10 mouse cellular contexts compared by ENCODE assay signal in the genomic region with DNA sequence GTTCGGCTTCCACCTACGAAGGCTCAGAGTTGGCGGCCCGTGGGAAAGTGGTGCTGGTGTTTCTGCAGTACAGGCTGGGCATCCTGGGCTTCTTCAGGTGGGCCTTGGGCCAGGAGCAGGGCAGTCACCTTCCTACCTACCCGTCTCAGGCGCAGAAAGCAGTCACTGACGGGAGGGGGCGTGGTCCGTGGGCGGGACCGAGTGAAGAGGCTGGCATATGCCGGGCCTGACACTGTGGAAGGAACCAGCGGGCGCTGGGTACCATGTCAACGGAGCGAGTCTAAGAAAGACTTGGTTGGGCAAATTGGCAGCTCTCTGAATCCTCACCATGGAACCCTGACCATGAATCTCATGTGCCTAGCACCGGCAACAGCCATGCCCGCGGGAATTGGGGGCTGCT. TPM values are rescaled to one million over a fixed set of nuclear protein-coding genes. Genes with fewer than 3 reads are reported as not detected.
DNase-seq lines count a peak whose midpoint lies in the region; ATAC-seq lines count a peak whose summit lies in the region.
"Had no signal": no experiment of that assay in that cellular context is flagged by ENCODE, and none has a peak within 500 bp of the region (broad histone marks: within the 10 kb centered on the region; RNA-seq: fewer than 3 reads in every experiment).

No protein-coding gene starts in this region.

- no peaks in the 10 kb centered on the region for H3K36me3 ChIP-seq in kidney, embryonic 15.5 days
- H3K36me3 ChIP-seq in kidney, embryonic 14.5 days (ENCODE audit: control insufficient read depth, insufficient read depth, low read length) = no peaks in the 10 kb centered on the region

- no peak for ATAC-seq in kidney, embryonic 15.5 days (replicated peaks; ENCODE audit: low FRiP score)
- no peak for ATAC-seq in kidney, embryonic 14.5 days (ENCODE audit: low FRiP score, low TSS enrichment)
- ATAC-seq in hematopoietic stem cell, adult 5-6 weeks (replicated peaks in 1 of 2; ENCODE audit: insufficient read depth in 1 of 2, low FRiP score in 2 of 2, low TSS enrichment in 1 of 2, low read depth in 1 of 2, poor library complexity in 2 of 2, severe bottlenecking in 2 of 2) = peak; percentile 43 to 56; a peak in 1 of 4 replicates
- 0 out of 2 replicates have a peak, but pooled peaks have one; percentile 38 for ATAC-seq in megakaryocyte, adult 5-6 weeks (ENCODE audit: poor library complexity, severe bottlenecking)

- H3K27me3 ChIP-seq in kidney, embryonic 15.5 days = no peaks in the 10 kb centered on the region
- no peaks in the 10 kb centered on the region for H3K27me3 ChIP-seq in kidney, embryonic 14.5 days (ENCODE audit: control insufficient read depth, insufficient read depth, low read length)

- no peak overlapping the region for H3K27ac ChIP-seq in kidney, embryonic 15.5 days
- no peak overlapping the region for H3K27ac ChIP-seq in kidney, embryonic 14.5 days (ENCODE audit: low read depth, low read length)
- H3K27ac ChIP-seq: left cerebral cortex, adult 2 months had no signal

- DNase-seq in ZHBTc4 (ENCODE audit: low read depth, low spot score) = peak; percentile 63
- no peak for DNase-seq in left cerebral cortex, adult 8-10 months (ENCODE audit: low spot score in 2 of 2)
- no peak for DNase-seq in layer of hippocampus, postnatal 36 days
- DNase-seq: gastrocnemius, postnatal 14 days had no signal

- 0 out of 2 replicates have a peak, but pooled peaks cover 3% of the 10 kb centered on the region for H3K4me1 ChIP-seq in kidney, embryonic 15.5 days
- H3K4me1 ChIP-seq in kidney, embryonic 14.5 days (ENCODE audit: control insufficient read depth, insufficient read depth, low read length) = no peaks in the 10 kb centered on the region

- peak overlapping the region; percentile 35 for H3K4me2 ChIP-seq in kidney, embryonic 15.5 days
- H3K4me2 ChIP-seq in kidney, embryonic 14.5 days (replicated peaks; ENCODE audit: low read depth, low read length) = no peak overlapping the region

- H3K4me3 ChIP-seq in kidney, embryonic 15.5 days (replicated peaks) = no peak overlapping the region; the same call in 1 of the 2 replicates
- no peak overlapping the region for H3K4me3 ChIP-seq in kidney, embryonic 14.5 days (ENCODE audit: low read length)
- H3K4me3 ChIP-seq: left cerebral cortex, adult 2 months; myocyte had no signal

- no peak overlapping the region for H3K9ac ChIP-seq in kidney, embryonic 15.5 days
- H3K9ac ChIP-seq in kidney, embryonic 14.5 days (ENCODE audit: low read depth, low read length) = no peak overlapping the region

- WGBS in kidney, embryonic 15.5 days = 39% methylated on average over 19 of the region's 19 CpGs
- WGBS in kidney, embryonic 14.5 days = 32% methylated on average over 19 of the region's 19 CpGs

- no peaks in the 10 kb centered on the region for H3K9me3 ChIP-seq in kidney, embryonic 15.5 days (replicated peaks)
- no peaks in the 10 kb centered on the region for H3K9me3 ChIP-seq in kidney, embryonic 14.5 days (ENCODE audit: control insufficient read depth, low read length)

RNA-seq across cellular contexts. Expression of a gene that starts 10.8 kb away (rescaled TPM):
- not detected in 2 replicates for polyA plus RNA-seq in kidney, embryonic 15.5 days (2015; fragmentation: Nextera tagmentation; extraction: Ambion mirVana)
- not detected in 2 replicates for polyA plus RNA-seq in kidney, embryonic 14.5 days (2014; fragmentation: Nextera tagmentation; extraction: Ambion mirVana)
- not detected in 2 replicates for total RNA-seq in hematopoietic stem cell, adult 5-6 weeks (2017)
- not detected in 2 replicates for total RNA-seq in megakaryocyte, adult 5-6 weeks (2015)
- not detected in 2 replicates for total RNA-seq in megakaryocyte, adult 5-6 weeks (2017)
- not detected for total RNA-seq in left cerebral cortex, adult 8-10 months (2022)
- not detected for total RNA-seq in layer of hippocampus, postnatal 36 days (2021)
- total RNA-seq: gastrocnemius, postnatal 14 days; left cerebral cortex, adult 2 months had no signal
- polyA plus RNA-seq: myocyte had no signal

RNA-seq across cellular contexts. Expression of a gene that starts 28.1 kb away (rescaled TPM):
- polyA plus RNA-seq in kidney, embryonic 15.5 days (2015; fragmentation: Nextera tagmentation; extraction: Ambion mirVana) = 67.7 and 73.2 TPM in 2 replicates
- 73.9 and 96.5 TPM in 2 replicates for polyA plus RNA-seq in kidney, embryonic 14.5 days (2014; fragmentation: Nextera tagmentation; extraction: Ambion mirVana)
- 204 and 237 TPM in 2 replicates for total RNA-seq in hematopoietic stem cell, adult 5-6 weeks (2017)
- total RNA-seq in megakaryocyte, adult 5-6 weeks (2015) = 178 and 200 TPM in 2 replicates
- total RNA-seq in megakaryocyte, adult 5-6 weeks (2017) = 204 and 207 TPM in 2 replicates
- 10 to 100 TPM; 17.4 to 21.8 (median 18.4) TPM for total RNA-seq in left cerebral cortex, adult 8-10 months (2022)
- total RNA-seq in layer of hippocampus, postnatal 36 days (2021) = 10 to 100 TPM; 20.1 to 24.7 TPM

RNA-seq across cellular contexts. Expression of a gene that starts 58.8 kb away (rescaled TPM):
- not detected in 2 replicates for polyA plus RNA-seq in kidney, embryonic 15.5 days (2015; fragmentation: Nextera tagmentation; extraction: Ambion mirVana)
- not detected in 2 replicates for polyA plus RNA-seq in kidney, embryonic 14.5 days (2014; fragmentation: Nextera tagmentation; extraction: Ambion mirVana)
- not detected in 2 replicates for total RNA-seq in hematopoietic stem cell, adult 5-6 weeks (2017)
- total RNA-seq in megakaryocyte, adult 5-6 weeks (2015) = not detected in 2 replicates
- not detected in 2 replicates for total RNA-seq in megakaryocyte, adult 5-6 weeks (2017)
- total RNA-seq in left cerebral cortex, adult 8-10 months (2022) = not detected
- total RNA-seq in layer of hippocampus, postnatal 36 days (2021) = not detected
- total RNA-seq: gastrocnemius, postnatal 14 days; left cerebral cortex, adult 2 months had no signal
- polyA plus RNA-seq: myocyte had no signal

Comparison
In these comparisons a context has a peak if more than half of its experiments do, and no peak if none do; other contexts are left out.
1. ATAC-seq: peak in hematopoietic stem cell, adult 5-6 weeks (2 of 2) and megakaryocyte, adult 5-6 weeks (single experiment); none in kidney, embryonic 15.5 days (single experiment) and kidney, embryonic 14.5 days (single experiment).